Mouse (Mus musculus) intestine, embryonic 14.5 days (tissue): ENCODE results near the gene Syt14. TPM values are rescaled to one million over a fixed set of nuclear protein-coding genes. Genes with fewer than 3 reads are reported as not detected.
A peak's percentile ranks its signal among the peaks of the same experiment; 100 is the strongest.

Experiments used
- ATAC-seq: fragments of 200-750 bp; cut with Nextera tagmentation; replicated peaks from 2 replicates; pipeline ENCODE4 v1.8.0; 2017; ENCODE audit warnings: low read depth, moderate number of reproducible peaks, moderate TSS enrichment, moderate library complexity; ENCODE audit not compliant: low FRiP score, low TSS enrichment
- DNase-seq: peaks from one replicate; pipeline ENCODE4 v3.0.0-alpha.2; 2018; ENCODE audit warnings: low spot score
- H3K27ac ChIP-seq: fragments of 300-500 bp; sonication (generic); 2 replicates; pipeline ENCODE4 v1.5.1; 2014; ENCODE audit warnings: low read depth, mild to moderate bottlenecking, control low read depth
- H3K27me3 ChIP-seq: fragments of 300-500 bp; sonication (generic); replicated peaks from 2 replicates; pipeline ENCODE4 v1.6.1; 2014; ENCODE audit warnings: low read length, control low read depth; ENCODE audit not compliant: control insufficient read depth, insufficient read depth
- H3K36me3 ChIP-seq: fragments of 300-500 bp; sonication (generic); 2 replicates; pipeline ENCODE4 v1.6.1; 2014; ENCODE audit warnings: low read length, control low read depth; ENCODE audit not compliant: control insufficient read depth, insufficient read depth
- H3K4me1 ChIP-seq: fragments of 300-500 bp; sonication (generic); replicated peaks from 2 replicates; pipeline ENCODE4 v1.6.1; 2014; ENCODE audit warnings: low read length, control low read depth, mixed read lengths; ENCODE audit not compliant: control insufficient read depth, insufficient read depth
- H3K4me2 ChIP-seq: fragments of 300-500 bp; sonication (generic); 2 replicates; pipeline ENCODE4 v1.6.1; 2014; ENCODE audit warnings: low read length
- H3K4me3 ChIP-seq: fragments of 300-500 bp; sonication (generic); 2 replicates; pipeline ENCODE4 v1.5.1; 2014; ENCODE audit warnings: low read depth, low read length, control low read depth, mixed read lengths
- H3K9ac ChIP-seq: fragments of 300-500 bp; sonication (generic); 2 replicates; pipeline ENCODE4 v1.6.1; 2014; ENCODE audit warnings: mild to moderate bottlenecking, low read length
- H3K9me3 ChIP-seq: fragments of 300-500 bp; sonication (generic); 2 replicates; pipeline ENCODE4 v1.6.1; 2016; ENCODE audit warnings: low read length, control low read depth; ENCODE audit not compliant: control insufficient read depth
- WGBS: fragments of 180-500 bp; shearing (Covaris S2); extraction: QIAGEN DNeasy Blood & Tissue Kit; methylation state at CpG from one replicate; pipeline ENCODE4 v1.1.7; 2014; 5-methylcytosine and 5-hydroxymethylcytosine counted together
- polyA plus RNA-seq: library from polyadenylated mRNA; unstranded; fragments of >200 nt; fragmentation: Nextera tagmentation; extraction: Ambion mirVana; gene quantifications from 2 replicates; pipeline ENCODE4 v1.2.1, GENCODE M21; 2014

The Syt14 gene
- polyA plus RNA-seq, 1 experiment from 2014 or later: 3.3 TPM

DNA sequence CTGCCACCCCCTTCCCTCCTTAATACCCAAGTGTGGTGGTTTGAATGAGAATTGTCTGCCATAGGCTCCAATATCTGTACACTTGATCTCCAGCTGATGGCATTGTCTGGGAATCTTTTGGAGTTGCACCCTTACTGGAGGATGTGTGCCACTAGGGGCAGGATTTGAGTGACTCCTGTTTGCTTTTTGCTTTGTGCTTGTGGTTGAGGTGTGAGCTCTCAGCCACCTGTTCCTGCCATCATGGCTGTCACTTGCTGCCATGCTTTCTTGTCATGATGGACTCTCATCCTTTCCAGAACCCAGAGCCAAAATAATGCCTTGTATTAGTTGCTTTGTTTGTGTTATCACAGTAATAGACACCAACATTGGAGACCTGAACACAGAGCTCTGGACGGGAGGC lies 165.8 kb downstream of the Syt14 start:
- no peaks in the 10 kb centered on the region for H3K9me3 ChIP-seq
- no peaks in the 10 kb centered on the region for H3K36me3 ChIP-seq
- H3K4me3 ChIP-seq: no peak overlapping the region
- no peaks in the 10 kb centered on the region for H3K27me3 ChIP-seq
- H3K4me1 ChIP-seq: no peaks in the 10 kb centered on the region
- ATAC-seq: no peak
- no peak overlapping the region for H3K4me2 ChIP-seq
- WGBS: 79% methylated on average over 1 of the region's 1 CpGs
- no peak for DNase-seq
- no peak overlapping the region for H3K9ac ChIP-seq
- no peak overlapping the region for H3K27ac ChIP-seq

DNA sequence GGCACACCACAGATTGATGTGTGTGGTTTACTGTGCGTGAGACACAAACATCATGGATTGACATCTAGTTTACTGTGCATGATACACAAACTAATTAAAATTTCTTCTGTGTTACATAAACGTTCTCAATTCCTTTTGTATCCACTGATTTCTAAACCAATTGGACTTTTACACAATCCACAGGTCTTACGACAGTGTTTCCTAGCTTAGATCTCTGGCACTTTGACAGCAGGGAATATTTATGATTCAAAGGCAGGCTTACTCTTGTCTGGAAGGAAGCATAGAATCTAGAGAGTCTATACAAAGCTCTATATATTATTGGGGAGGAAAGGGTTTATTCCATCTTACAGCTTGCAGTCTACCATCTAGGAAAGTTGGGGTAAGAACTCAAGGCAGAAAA lies 171.1 kb downstream of the Syt14 start:
- ATAC-seq: no peak
- no peak overlapping the region for H3K4me3 ChIP-seq
- no peak overlapping the region for H3K27ac ChIP-seq
- no peaks in the 10 kb centered on the region for H3K9me3 ChIP-seq
- 67% methylated on average over 3 of the region's 3 CpGs for WGBS
- no peaks in the 10 kb centered on the region for H3K36me3 ChIP-seq
- no peak for DNase-seq
- H3K4me2 ChIP-seq: no peak overlapping the region
- H3K27me3 ChIP-seq: no peaks in the 10 kb centered on the region
- H3K9ac ChIP-seq: no peak overlapping the region
- peaks cover 5% of the 10 kb centered on the region; the same call in 1 of the 2 replicates for H3K4me1 ChIP-seq

DNA sequence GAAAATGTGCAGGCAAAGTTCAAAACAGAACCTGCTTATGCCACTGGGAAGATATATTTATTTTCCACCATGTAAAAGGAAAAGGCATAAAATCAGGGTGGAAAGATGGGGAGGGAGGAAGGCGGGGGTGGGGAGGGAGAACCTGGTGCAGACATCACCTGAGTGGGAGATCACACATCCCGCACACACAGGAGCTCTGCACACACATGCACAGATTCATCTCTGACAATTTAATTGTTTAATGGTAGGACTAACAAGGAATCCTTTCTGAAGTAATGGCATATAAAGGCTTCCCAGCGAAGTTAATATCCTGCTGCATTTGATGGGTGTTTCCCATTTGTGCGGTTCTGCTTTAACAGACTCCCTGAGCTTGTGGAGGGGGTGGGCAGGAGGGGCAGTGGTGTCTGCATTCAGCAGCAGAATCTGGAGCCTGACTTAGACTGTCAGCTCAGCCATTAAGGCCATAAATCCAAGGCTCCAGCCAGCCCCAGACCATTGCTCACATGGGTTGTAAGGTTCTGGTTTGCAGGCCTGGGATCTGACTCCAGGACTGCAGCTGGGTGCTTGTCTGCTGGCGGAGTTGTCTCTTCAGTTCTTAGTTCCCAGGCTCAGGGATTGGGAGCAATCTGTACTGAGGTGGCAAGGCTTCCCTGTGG lies 174.1 kb downstream of the Syt14 start:
- Histone ChIP-seq H3K27ac (peak overlapping the region; percentile 7; the same call in 1 of the 2 replicates), H3K9ac (no peak overlapping the region)
- ATAC-seq: no peak

GRCm38 (mm10) chr1:192860273-192860672 lies 175.3 kb downstream of the Syt14 start:
- 63% methylated on average over 6 of the region's 6 CpGs for WGBS
- Histone ChIP-seq H3K4me2 (no peak overlapping the region), H3K9ac (no peak overlapping the region), H3K27ac (no peak overlapping the region), H3K4me3 (no peak overlapping the region), H3K36me3 (no peaks in the 10 kb centered on the region), H3K9me3 (no peaks in the 10 kb centered on the region), H3K4me1 (peaks cover 12% of the 10 kb centered on the region), H3K27me3 (no peaks in the 10 kb centered on the region)
- DNase-seq: no peak
- ATAC-seq: 0 out of 2 replicates have a peak, but pooled peaks have one; percentile 34

More for the DNA sequence above, 174.1 kb downstream of the Syt14 start:
- H3K36me3 ChIP-seq: no peaks in the 10 kb centered on the region
- no peak overlapping the region for H3K4me2 ChIP-seq
- WGBS: 34% methylated on average over 5 of the region's 5 CpGs
- no peak overlapping the region for H3K4me3 ChIP-seq
- no peaks in the 10 kb centered on the region for H3K27me3 ChIP-seq
- H3K4me1 ChIP-seq: peaks cover 6% of the 10 kb centered on the region
- H3K9me3 ChIP-seq: no peaks in the 10 kb centered on the region
- no peak for DNase-seq

GRCm38 (mm10) chr1:192857582-192857981 lies 178.0 kb downstream of the Syt14 start:
- peaks cover 30% of the 10 kb centered on the region for H3K4me1 ChIP-seq

GRCm38 (mm10) chr1:192856931-192857330 lies 178.6 kb downstream of the Syt14 start:
- Histone ChIP-seq H3K9me3 (no peaks in the 10 kb centered on the region), H3K4me2 (no peak overlapping the region), H3K9ac (no peak overlapping the region), H3K4me1 (peaks cover 34% of the 10 kb centered on the region), H3K36me3 (no peaks in the 10 kb centered on the region), H3K27ac (no peak overlapping the region), H3K4me3 (no peak overlapping the region), H3K27me3 (no peaks in the 10 kb centered on the region)
- WGBS: 80% methylated on average over 6 of the region's 6 CpGs
- ATAC-seq (no peak), DNase-seq (no peak)

More at GRCm38 (mm10) chr1:192857582-192857981, 178.0 kb downstream of the Syt14 start:
- H3K9ac ChIP-seq: no peak overlapping the region
- no peak overlapping the region for H3K4me3 ChIP-seq
- H3K27ac ChIP-seq: no peak overlapping the region
- no peaks in the 10 kb centered on the region for H3K36me3 ChIP-seq
- H3K27me3 ChIP-seq: no peaks in the 10 kb centered on the region
- DNase-seq: no peak
- H3K4me2 ChIP-seq: no peak overlapping the region
- 76% methylated on average over 5 of the region's 5 CpGs for WGBS
- no peak for ATAC-seq
- H3K9me3 ChIP-seq: no peaks in the 10 kb centered on the region

DNA sequence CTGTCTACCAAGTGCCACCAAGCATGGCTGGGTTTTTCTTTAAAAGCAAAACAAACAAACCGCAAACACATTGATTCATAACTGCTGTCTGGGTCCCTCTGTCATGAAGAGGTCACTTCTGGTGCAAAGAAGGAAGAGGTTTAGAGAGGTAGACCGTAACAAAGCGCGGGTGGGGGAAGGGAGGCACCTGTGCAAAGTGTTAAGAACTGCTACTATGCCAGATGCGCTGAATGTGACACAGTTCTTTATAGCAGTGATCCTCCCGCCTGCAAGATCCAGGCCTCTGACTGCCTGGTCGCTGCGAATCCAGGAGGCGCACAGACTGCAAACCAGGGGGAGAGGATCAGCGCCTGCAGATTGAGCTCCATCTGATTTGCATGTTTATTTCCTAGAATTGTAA lies 179.2 kb downstream of the Syt14 start:
- no peak overlapping the region for H3K9ac ChIP-seq
- DNase-seq: no peak
- WGBS: 25% methylated on average over 10 of the region's 10 CpGs
- peak overlapping the region; percentile 66 for H3K4me2 ChIP-seq
- no peaks in the 10 kb centered on the region for H3K36me3 ChIP-seq
- peak overlapping the region; percentile 88; the same call in 1 of the 2 replicates for H3K27ac ChIP-seq
- no peaks in the 10 kb centered on the region for H3K27me3 ChIP-seq
- H3K4me1 ChIP-seq: peaks cover 36% of the 10 kb centered on the region
- H3K4me3 ChIP-seq: 0 out of 2 replicates have a peak overlapping the region, but pooled peaks have one; percentile 76
- no peak for ATAC-seq
- H3K9me3 ChIP-seq: no peaks in the 10 kb centered on the region

GRCm38 (mm10) chr1:192855474-192856230 lies 179.9 kb downstream of the Syt14 start, which contains the start of gene Sertad4:
Gene Sertad4, minus strand, starts transcription at chr1:192855756.
- Histone ChIP-seq H3K36me3 (no peaks in the 10 kb centered on the region), H3K4me1 (peaks cover 44% of the 10 kb centered on the region), H3K4me3 (peak within 1 kb of the TSS; percentile 76)

More at GRCm38 (mm10) chr1:192855474-192856230, 179.9 kb downstream of the Syt14 start, which contains the start of gene Sertad4:
- Histone ChIP-seq H3K4me2 (peak within 1 kb of the TSS; percentile 66), H3K9ac (peak within 1 kb of the TSS; percentile 96), H3K9me3 (no peaks in the 10 kb centered on the region), H3K27ac (peak within 1 kb of the TSS; percentile 88), H3K27me3 (no peaks in the 10 kb centered on the region)
- ATAC-seq (peak; percentile 76), DNase-seq (peak; percentile 88)
- under 1% methylated on average over 60 of the region's 75 CpGs for WGBS
